Mouse (Mus musculus) stomach, postnatal 0 days (tissue): ENCODE data around the gene Fmn2.

Experiments
- CTCF ChIP-seq: IDR thresholded peaks from 2 replicates; pipeline ENCODE4 v1.5.1; 2016; ENCODE audit warnings: antibody characterized with exemption, low read depth, mild to moderate bottlenecking, moderate library complexity
- EP300 ChIP-seq: optimal IDR thresholded peaks from 2 replicates; pipeline ENCODE3; 2016; ENCODE audit warnings: antibody characterized with exemption

GRCm38 (mm10) chr1:174500064-174500463 lies 1.6 kb upstream of the Fmn2 start:
- TF ChIP-seq EP300, result no peak
- no peak for TF ChIP-seq CTCF
